Comparison of ENCODE assay signal across 19 mouse cellular contexts in the genomic region with DNA sequence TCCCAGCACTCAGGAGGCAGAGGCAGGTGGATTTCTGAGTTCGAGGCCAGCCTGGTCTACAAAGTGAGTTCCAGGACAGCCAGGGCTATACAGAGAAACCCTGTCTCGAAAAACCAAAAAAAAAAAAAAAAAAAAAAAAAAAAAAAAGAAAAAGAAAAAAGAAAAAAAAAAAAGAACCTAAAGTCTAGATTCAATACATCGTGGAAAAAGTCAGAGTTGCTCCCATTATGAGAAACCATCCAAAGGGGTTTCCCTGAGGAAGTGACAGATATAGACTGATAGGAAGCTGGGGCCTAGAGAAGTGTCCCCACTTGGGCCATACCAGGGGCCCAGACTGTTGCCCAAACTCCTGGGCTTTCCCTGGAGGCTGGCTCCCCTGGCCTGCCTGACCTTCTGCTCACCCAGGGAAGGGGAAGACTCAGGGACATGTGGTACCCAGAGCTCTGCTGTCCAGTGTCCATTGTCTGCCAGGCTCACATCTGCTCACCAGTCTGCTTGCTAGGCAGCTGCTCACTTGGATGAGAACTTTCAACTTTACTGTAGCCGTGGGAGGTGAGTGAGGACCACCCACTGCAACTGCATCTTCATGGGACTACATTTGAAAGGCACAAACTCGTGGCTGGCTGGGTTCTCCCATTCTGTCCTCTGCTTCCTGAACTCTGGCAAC. TPM values are rescaled to one million over a fixed set of nuclear protein-coding genes. Genes with fewer than 3 reads are reported as not detected.
DNase-seq lines count a peak whose midpoint lies in the region; ATAC-seq lines count a peak whose summit lies in the region.
"Had no signal": no experiment of that assay in that cellular context is flagged by ENCODE, and none has a peak within 500 bp of the region (broad histone marks: within the 10 kb centered on the region; RNA-seq: fewer than 3 reads in every experiment).

No protein-coding gene starts in this region.

- ATAC-seq in forebrain, embryonic 12.5 days (ENCODE audit: low FRiP score) = no peak
- no peak for ATAC-seq in midbrain, embryonic 14.5 days (ENCODE audit: low FRiP score, low TSS enrichment)
- ATAC-seq in kidney, embryonic 16.5 days (ENCODE audit: low FRiP score, low TSS enrichment) = no peak
- ATAC-seq: forebrain, postnatal 0 days; intestine, embryonic 16.5 days had no signal

- no peaks in the 10 kb centered on the region for H3K9me3 ChIP-seq in forebrain, embryonic 10.5 days
- no peaks in the 10 kb centered on the region for H3K9me3 ChIP-seq in forebrain, embryonic 12.5 days
- H3K9me3 ChIP-seq in midbrain, embryonic 10.5 days (replicated peaks) = no peaks in the 10 kb centered on the region
- H3K9me3 ChIP-seq in midbrain, embryonic 14.5 days (ENCODE audit: control insufficient read depth, low read length) = no peaks in the 10 kb centered on the region
- no peaks in the 10 kb centered on the region for H3K9me3 ChIP-seq in embryonic facial prominence, embryonic 10.5 days
- H3K9me3 ChIP-seq in kidney, embryonic 16.5 days (ENCODE audit: low read length) = no peaks in the 10 kb centered on the region
- H3K9me3 ChIP-seq: hindbrain, embryonic 15.5 days; liver, embryonic 13.5 days; stomach, embryonic 15.5 days had no signal

- H3K4me2 ChIP-seq in forebrain, embryonic 12.5 days = no peak overlapping the region
- H3K4me2 ChIP-seq in midbrain, embryonic 14.5 days (ENCODE audit: low read length) = no peak overlapping the region
- H3K4me2 ChIP-seq in kidney, embryonic 16.5 days (replicated peaks; ENCODE audit: low read depth, low read length) = no peak overlapping the region
- H3K4me2 ChIP-seq: hindbrain, embryonic 15.5 days; liver, embryonic 13.5 days; stomach, embryonic 15.5 days had no signal

- no peak overlapping the region for H3K9ac ChIP-seq in forebrain, embryonic 12.5 days
- H3K9ac ChIP-seq in midbrain, embryonic 14.5 days (replicated peaks; ENCODE audit: low read length) = no peak overlapping the region
- no peak overlapping the region for H3K9ac ChIP-seq in kidney, embryonic 16.5 days (replicated peaks; ENCODE audit: low read length)
- H3K9ac ChIP-seq: forebrain, postnatal 0 days; hindbrain, embryonic 15.5 days; liver, embryonic 13.5 days; stomach, embryonic 15.5 days had no signal

- 66% methylated on average over 4 of the region's 5 CpGs for WGBS in forebrain, embryonic 10.5 days
- WGBS in forebrain, embryonic 12.5 days = 71% methylated on average over 4 of the region's 5 CpGs
- 61% methylated on average over 4 of the region's 5 CpGs for WGBS in midbrain, embryonic 10.5 days
- WGBS in midbrain, embryonic 14.5 days = 59% methylated on average over 4 of the region's 5 CpGs
- WGBS in embryonic facial prominence, embryonic 10.5 days = 60% methylated on average over 5 of the region's 5 CpGs
- 58% methylated on average over 4 of the region's 5 CpGs for WGBS in kidney, embryonic 16.5 days

- H3K4me3 ChIP-seq in forebrain, embryonic 10.5 days = no peak overlapping the region
- no peak overlapping the region for H3K4me3 ChIP-seq in forebrain, embryonic 12.5 days (replicated peaks)
- no peak overlapping the region for H3K4me3 ChIP-seq in midbrain, embryonic 10.5 days
- no peak overlapping the region for H3K4me3 ChIP-seq in midbrain, embryonic 14.5 days (replicated peaks; ENCODE audit: low read depth, low read length)
- no peak overlapping the region for H3K4me3 ChIP-seq in embryonic facial prominence, embryonic 10.5 days
- H3K4me3 ChIP-seq in kidney, embryonic 16.5 days (ENCODE audit: low read length) = no peak overlapping the region
- H3K4me3 ChIP-seq: heart, adult 2 months; hindbrain, embryonic 15.5 days; liver, embryonic 13.5 days; stomach, embryonic 15.5 days had no signal

- H3K36me3 ChIP-seq in forebrain, embryonic 10.5 days (replicated peaks) = no peaks in the 10 kb centered on the region
- H3K36me3 ChIP-seq in forebrain, embryonic 12.5 days (replicated peaks) = no peaks in the 10 kb centered on the region
- no peaks in the 10 kb centered on the region for H3K36me3 ChIP-seq in midbrain, embryonic 10.5 days
- H3K36me3 ChIP-seq in midbrain, embryonic 14.5 days (ENCODE audit: control insufficient read depth, insufficient read depth, low read length) = no peaks in the 10 kb centered on the region
- no peaks in the 10 kb centered on the region for H3K36me3 ChIP-seq in embryonic facial prominence, embryonic 10.5 days (replicated peaks)
- no peaks in the 10 kb centered on the region for H3K36me3 ChIP-seq in kidney, embryonic 16.5 days (ENCODE audit: insufficient read depth, low read length)
- H3K36me3 ChIP-seq: hindbrain, embryonic 15.5 days; liver, embryonic 13.5 days; stomach, embryonic 15.5 days had no signal

- peaks cover 54% of the 10 kb centered on the region for H3K27me3 ChIP-seq in forebrain, embryonic 10.5 days (ENCODE audit: poor library complexity, severe bottlenecking)
- H3K27me3 ChIP-seq in forebrain, embryonic 12.5 days = peaks cover 28% of the 10 kb centered on the region
- H3K27me3 ChIP-seq in midbrain, embryonic 10.5 days (ENCODE audit: low read depth, poor library complexity, severe bottlenecking) = peaks cover 47% of the 10 kb centered on the region
- H3K27me3 ChIP-seq in midbrain, embryonic 14.5 days (ENCODE audit: control insufficient read depth, insufficient read depth, low read length) = no peaks in the 10 kb centered on the region
- H3K27me3 ChIP-seq in embryonic facial prominence, embryonic 10.5 days (replicated peaks; ENCODE audit: low read depth, poor library complexity, severe bottlenecking) = peaks cover 27% of the 10 kb centered on the region
- H3K27me3 ChIP-seq in kidney, embryonic 16.5 days (ENCODE audit: insufficient read depth, low read length) = no peaks in the 10 kb centered on the region
- H3K27me3 ChIP-seq: hindbrain, embryonic 15.5 days; stomach, embryonic 15.5 days had no signal

- DNase-seq in forebrain, embryonic 10.5 days (ENCODE audit: extremely low spot score, low spot score) = no peak
- no peak for DNase-seq in midbrain, embryonic 10.5 days (ENCODE audit: low spot score)
- DNase-seq in midbrain, embryonic 14.5 days = no peak
- no peak for DNase-seq in embryonic facial prominence, embryonic 10.5 days (ENCODE audit: low spot score)
- DNase-seq in adrenal gland, postnatal 36 days = no peak
- DNase-seq: adrenal gland, postnatal 14 days; cerebellum, adult 9-11 months; forebrain, postnatal 0 days; gastrocnemius, postnatal 14 days; heart, adult 2 months; kidney, postnatal 4 days; liver, embryonic 13.5 days; lung, adult 2 months; thymus, postnatal 25 days had no signal

- H3K27ac ChIP-seq in forebrain, embryonic 10.5 days = peak overlapping the region; percentile 1; the same call in 1 of the 2 replicates
- H3K27ac ChIP-seq in forebrain, embryonic 12.5 days = no peak overlapping the region
- H3K27ac ChIP-seq in midbrain, embryonic 10.5 days (replicated peaks) = peak overlapping the region; percentile 71
- H3K27ac ChIP-seq in midbrain, embryonic 14.5 days (replicated peaks; ENCODE audit: low read depth, low read length) = no peak overlapping the region
- 0 out of 2 replicates have a peak overlapping the region, but pooled peaks have one; percentile 5 for H3K27ac ChIP-seq in embryonic facial prominence, embryonic 10.5 days (replicated peaks)
- no peak overlapping the region for H3K27ac ChIP-seq in kidney, embryonic 16.5 days (ENCODE audit: low read length)
- H3K27ac ChIP-seq: heart, adult 2 months; hindbrain, embryonic 15.5 days; liver, embryonic 13.5 days; stomach, embryonic 15.5 days had no signal

- peaks cover 55% of the 10 kb centered on the region for H3K4me1 ChIP-seq in forebrain, embryonic 10.5 days
- peaks cover 35% of the 10 kb centered on the region for H3K4me1 ChIP-seq in forebrain, embryonic 12.5 days
- H3K4me1 ChIP-seq in midbrain, embryonic 10.5 days = peaks cover 58% of the 10 kb centered on the region
- H3K4me1 ChIP-seq in midbrain, embryonic 14.5 days (ENCODE audit: control insufficient read depth, insufficient read depth, low read length) = peaks cover 28% of the 10 kb centered on the region
- H3K4me1 ChIP-seq in embryonic facial prominence, embryonic 10.5 days = peaks cover 52% of the 10 kb centered on the region
- H3K4me1 ChIP-seq in kidney, embryonic 16.5 days (ENCODE audit: insufficient read depth, low read length) = peaks cover 30% of the 10 kb centered on the region

RNA-seq across cellular contexts. Expression of gene Socs3, which starts 8.0 kb away (rescaled TPM):
- 13.6 and 14.7 TPM in 2 replicates for polyA plus RNA-seq in forebrain, embryonic 10.5 days (2016; fragmentation: Nextera tagmentation; extraction: Ambion mirVana)
- 13.5 and 14.7 TPM in 2 replicates for polyA plus RNA-seq in forebrain, embryonic 12.5 days (2016; fragmentation: Nextera tagmentation; extraction: Ambion mirVana)
- 14.1 and 14.3 TPM in 2 replicates for polyA plus RNA-seq in midbrain, embryonic 10.5 days (2016; fragmentation: Nextera tagmentation; extraction: Ambion mirVana)
- 4.3 and 7.2 TPM in 2 replicates for polyA plus RNA-seq in midbrain, embryonic 14.5 days (2014; fragmentation: Nextera tagmentation; extraction: Ambion mirVana)
- polyA plus RNA-seq in embryonic facial prominence, embryonic 10.5 days (2016; fragmentation: Nextera tagmentation; extraction: Ambion mirVana) = 13.6 and 16.7 TPM in 2 replicates
- 14.6 and 15.9 TPM in 2 replicates for polyA plus RNA-seq in kidney, embryonic 16.5 days (2015; fragmentation: Nextera tagmentation; extraction: Ambion mirVana)
- total RNA-seq in adrenal gland, postnatal 36 days (2021) = 10 to 100 TPM in 1 of 2 experiments, 1 to 10 TPM in 1; 6.6 to 17.5 TPM

RNA-seq across cellular contexts. Expression of gene Pgs1, which starts 8.3 kb away (rescaled TPM):
- 43.8 and 44.7 TPM in 2 replicates for polyA plus RNA-seq in forebrain, embryonic 10.5 days (2016; fragmentation: Nextera tagmentation; extraction: Ambion mirVana)
- polyA plus RNA-seq in forebrain, embryonic 12.5 days (2016; fragmentation: Nextera tagmentation; extraction: Ambion mirVana) = 45.3 and 45.9 TPM in 2 replicates
- polyA plus RNA-seq in midbrain, embryonic 10.5 days (2016; fragmentation: Nextera tagmentation; extraction: Ambion mirVana) = 45.0 and 46.3 TPM in 2 replicates
- 47.9 and 51.4 TPM in 2 replicates for polyA plus RNA-seq in midbrain, embryonic 14.5 days (2014; fragmentation: Nextera tagmentation; extraction: Ambion mirVana)
- polyA plus RNA-seq in embryonic facial prominence, embryonic 10.5 days (2016; fragmentation: Nextera tagmentation; extraction: Ambion mirVana) = 43.5 and 44.6 TPM in 2 replicates
- polyA plus RNA-seq in kidney, embryonic 16.5 days (2015; fragmentation: Nextera tagmentation; extraction: Ambion mirVana) = 37.5 and 41.8 TPM in 2 replicates
- 10 to 100 TPM; 54.7 to 58.7 TPM for total RNA-seq in adrenal gland, postnatal 36 days (2021)

Comparison
In these comparisons a context has a peak if more than half of its experiments do, and no peak if none do; other contexts are left out.
1. H3K27ac ChIP-seq: peak in forebrain, embryonic 10.5 days (single experiment), midbrain, embryonic 10.5 days (single experiment) and embryonic facial prominence, embryonic 10.5 days (single experiment); none in forebrain, embryonic 12.5 days (single experiment), midbrain, embryonic 14.5 days (single experiment) and kidney, embryonic 16.5 days (single experiment).